Mouse (Mus musculus): ENCODE measurements around the gene Gpank1. TPM values are rescaled to one million over a fixed set of nuclear protein-coding genes. Genes with fewer than 3 reads are reported as not detected.
A peak's percentile ranks its signal among the peaks of the same experiment; 100 is the strongest.

The Gpank1 gene
- polyA plus RNA-seq, 1 experiment from 2014 or later, result 25.4 TPM

- H3K4me1 ChIP-seq (replicated peaks), result peaks cover 5% of the 10 kb centered on the region
- WGBS, result 92% methylated on average over 33 of the region's 33 CpGs
- no peak for ATAC-seq (ENCODE audit: low FRiP score, low read depth)
- H3K36me3 ChIP-seq, result peaks cover 98% of the 10 kb centered on the region
- no peaks in the 10 kb centered on the region for H3K9me3 ChIP-seq
- no peak overlapping the region for H3K9ac ChIP-seq
- H3K27ac ChIP-seq (replicated peaks), result no peak overlapping the region
- H3K4me3 ChIP-seq, result no peak overlapping the region
- no peak overlapping the region for H3K4me2 ChIP-seq
- no peaks in the 10 kb centered on the region for H3K27me3 ChIP-seq
These were observed 35.4 kb downstream of the Gpank1 start for GRCm38 (mm10) chr17:35156461-35157200.

- WGBS, result 96% methylated on average over 8 of the region's 8 CpGs
- Histone ChIP-seq H3K9me3 (no peaks in the 10 kb centered on the region), H3K36me3 (peaks cover 99% of the 10 kb centered on the region), H3K4me3 (no peak overlapping the region), H3K27me3 (no peaks in the 10 kb centered on the region), H3K9ac (no peak overlapping the region), H3K4me2 (no peak overlapping the region), H3K4me1 (replicated peaks) (peaks cover 11% of the 10 kb centered on the region), H3K27ac (replicated peaks) (no peak overlapping the region)
- ATAC-seq (ENCODE audit: low FRiP score, low read depth), result no peak
These were observed 36.0 kb downstream of the Gpank1 start for GRCm38 (mm10) chr17:35157254-35157653.

GRCm38 (mm10) chr17:35157661-35158175, 36.5 kb downstream of the Gpank1 start:
- ATAC-seq (ENCODE audit: low FRiP score, low read depth), result no peak
- Histone ChIP-seq H3K4me2 (no peak overlapping the region), H3K27ac (replicated peaks) (no peak overlapping the region), H3K27me3 (no peaks in the 10 kb centered on the region), H3K9me3 (no peaks in the 10 kb centered on the region), H3K4me3 (no peak overlapping the region), H3K4me1 (replicated peaks) (peaks cover 16% of the 10 kb centered on the region), H3K9ac (no peak overlapping the region), H3K36me3 (peaks cover 95% of the 10 kb centered on the region)
- WGBS, result 93% methylated on average over 8 of the region's 8 CpGs

GRCm38 (mm10) chr17:35158850-35159593, 37.8 kb downstream of the Gpank1 start:
- no peak overlapping the region for H3K27ac ChIP-seq (replicated peaks)
- no peak for ATAC-seq (ENCODE audit: low FRiP score, low read depth)
- no peak overlapping the region for H3K4me2 ChIP-seq
- no peaks in the 10 kb centered on the region for H3K9me3 ChIP-seq
- H3K4me3 ChIP-seq, result no peak overlapping the region
- 92% methylated on average over 16 of the region's 16 CpGs for WGBS
- no peak overlapping the region for H3K9ac ChIP-seq
- H3K27me3 ChIP-seq, result no peaks in the 10 kb centered on the region
- peaks cover 82% of the 10 kb centered on the region for H3K36me3 ChIP-seq
- peaks cover 24% of the 10 kb centered on the region for H3K4me1 ChIP-seq (replicated peaks)

GRCm38 (mm10) chr17:35159638-35160037, 38.4 kb downstream of the Gpank1 start:
- Histone ChIP-seq H3K27ac (replicated peaks) (no peak overlapping the region), H3K4me3 (no peak overlapping the region), H3K4me1 (replicated peaks) (peaks cover 24% of the 10 kb centered on the region), H3K27me3 (no peaks in the 10 kb centered on the region), H3K9me3 (no peaks in the 10 kb centered on the region), H3K4me2 (no peak overlapping the region), H3K9ac (no peak overlapping the region), H3K36me3 (peaks cover 75% of the 10 kb centered on the region)
- no peak for ATAC-seq (ENCODE audit: low FRiP score, low read depth)
- WGBS, result 88% methylated on average over 7 of the region's 7 CpGs

GRCm38 (mm10) chr17:35161421-35161820, 40.2 kb downstream of the Gpank1 start:
- Histone ChIP-seq H3K27me3 (no peaks in the 10 kb centered on the region), H3K4me2 (no peak overlapping the region), H3K9ac (no peak overlapping the region), H3K4me3 (peak overlapping the region; percentile 96; the same call in 1 of the 2 replicates), H3K27ac (replicated peaks) (no peak overlapping the region), H3K9me3 (no peaks in the 10 kb centered on the region), H3K36me3 (peaks cover 58% of the 10 kb centered on the region), H3K4me1 (replicated peaks) (peaks cover 33% of the 10 kb centered on the region)
- 83% methylated on average over 11 of the region's 11 CpGs for WGBS
- ATAC-seq (ENCODE audit: low FRiP score, low read depth), result no peak

GRCm38 (mm10) chr17:35162121-35162520, 40.9 kb downstream of the Gpank1 start:
- H3K27ac ChIP-seq (replicated peaks), result no peak overlapping the region
- H3K9ac ChIP-seq, result 0 out of 2 replicates have a peak overlapping the region, but pooled peaks have one; percentile 100
- peak overlapping the region; percentile 96 for H3K4me3 ChIP-seq
- H3K36me3 ChIP-seq, result peaks cover 51% of the 10 kb centered on the region
- H3K9me3 ChIP-seq, result no peaks in the 10 kb centered on the region
- no peak for ATAC-seq (ENCODE audit: low FRiP score, low read depth)
- no peaks in the 10 kb centered on the region for H3K27me3 ChIP-seq
- peaks cover 39% of the 10 kb centered on the region for H3K4me1 ChIP-seq (replicated peaks)
- H3K4me2 ChIP-seq, result peak overlapping the region; percentile 95
- WGBS, result 76% methylated on average over 14 of the region's 14 CpGs

- ATAC-seq (ENCODE audit: low FRiP score, low read depth), result no peak
- Histone ChIP-seq H3K9me3 (no peaks in the 10 kb centered on the region), H3K27ac (replicated peaks) (no peak overlapping the region; the same call in 1 of the 2 replicates), H3K27me3 (no peaks in the 10 kb centered on the region), H3K4me3 (peak overlapping the region; percentile 96), H3K4me1 (replicated peaks) (peaks cover 39% of the 10 kb centered on the region), H3K36me3 (peaks cover 44% of the 10 kb centered on the region), H3K9ac (peak overlapping the region; percentile 100), H3K4me2 (peak overlapping the region; percentile 95)
- 38% methylated on average over 12 of the region's 12 CpGs for WGBS
These were observed 41.5 kb downstream of the Gpank1 start for GRCm38 (mm10) chr17:35162730-35163129.

- WGBS, result 8% methylated on average over 8 of the region's 8 CpGs
- Histone ChIP-seq H3K9me3 (no peaks in the 10 kb centered on the region), H3K4me3 (peak overlapping the region; percentile 96), H3K36me3 (peaks cover 37% of the 10 kb centered on the region), H3K9ac (peak overlapping the region; percentile 100), H3K27me3 (no peaks in the 10 kb centered on the region), H3K27ac (replicated peaks) (peak overlapping the region; percentile 99), H3K4me1 (replicated peaks) (peaks cover 39% of the 10 kb centered on the region), H3K4me2 (peak overlapping the region; percentile 95)
- no peak for ATAC-seq (ENCODE audit: low FRiP score, low read depth)
These were observed 42.2 kb downstream of the Gpank1 start for GRCm38 (mm10) chr17:35163326-35164081.

GRCm38 (mm10) chr17:35164218-35164567, 42.9 kb downstream of the Gpank1 start:
- no peak for ATAC-seq (ENCODE audit: low FRiP score, low read depth)
- peak overlapping the region; percentile 95 for H3K4me2 ChIP-seq
- H3K27ac ChIP-seq (replicated peaks), result peak overlapping the region; percentile 99
- H3K4me1 ChIP-seq (replicated peaks), result peaks cover 39% of the 10 kb centered on the region
- no peaks in the 10 kb centered on the region for H3K9me3 ChIP-seq
- no peaks in the 10 kb centered on the region for H3K27me3 ChIP-seq
- under 1% methylated on average over 24 of the region's 28 CpGs for WGBS
- peaks cover 30% of the 10 kb centered on the region for H3K36me3 ChIP-seq
- peak overlapping the region; percentile 96 for H3K4me3 ChIP-seq
- peak overlapping the region; percentile 100 for H3K9ac ChIP-seq

- Histone ChIP-seq H3K27ac (replicated peaks) (peak within 1 kb of the TSS; percentile 99), H3K36me3 (peaks cover 24% of the 10 kb centered on the region), H3K9ac (peak within 1 kb of the TSS; percentile 100), H3K4me3 (peak within 1 kb of the TSS; percentile 96), H3K9me3 (no peaks in the 10 kb centered on the region), H3K4me1 (replicated peaks) (peaks cover 39% of the 10 kb centered on the region), H3K27me3 (no peaks in the 10 kb centered on the region), H3K4me2 (peak within 1 kb of the TSS; percentile 95)
- WGBS, result under 1% methylated on average over 81 of the region's 89 CpGs
- peak; percentile 95 for ATAC-seq (ENCODE audit: low FRiP score, low read depth)
These were observed 43.6 kb downstream of the Gpank1 start, which contains the start of gene Prrc2a for GRCm38 (mm10) chr17:35164568-35165450. Gene Prrc2a, minus strand, starts transcription at chr17:35164897.

All from hindbrain, embryonic 15.5 days (tissue).